Mouse (Mus musculus) CH12F3 (cell line): ENCODE measurements around the gene Gm14085.

Source experiments
- in situ Hi-C: fragments of 300-500 bp; cut with MboI; formaldehyde crosslinking; loops from 2 replicates; pipeline ENCODE4 v1.14.3; 2020; ENCODE audit warnings: low sequenced_read_pairs

The Gm14085 gene

DNA sequence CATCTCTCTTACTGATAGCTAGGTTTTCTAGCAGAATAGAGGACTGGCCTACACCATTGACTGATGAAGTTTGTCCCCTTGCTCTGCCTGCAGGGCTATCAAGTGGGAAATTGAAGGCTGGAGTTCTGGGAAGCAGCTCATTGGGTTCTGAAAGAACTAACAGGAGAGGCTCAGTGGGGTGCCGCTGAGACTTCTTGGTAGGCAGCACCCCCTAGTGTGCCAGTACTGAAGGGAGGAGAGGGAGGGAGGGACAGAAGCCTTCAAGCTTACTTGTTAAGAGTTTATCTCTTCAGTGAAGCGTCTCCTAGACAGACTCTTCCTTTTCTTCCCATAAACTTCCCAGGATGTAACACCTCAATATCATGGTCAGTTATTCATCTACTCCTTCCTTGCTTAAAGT lies 73.6 kb downstream of the Gm14085 start:
- in situ Hi-C loops = loop anchor here (25.0 kb wide), 1 partner anchor 171 kb away; no protein-coding TSS in a partner anchor

- in situ Hi-C loops = loop anchor here (25.0 kb wide), 1 partner anchor 174 kb away; no protein-coding TSS in a partner anchor
These were observed 76.5 kb downstream of the Gm14085 start for GRCm38 (mm10) chr2:122561221-122561620.

DNA sequence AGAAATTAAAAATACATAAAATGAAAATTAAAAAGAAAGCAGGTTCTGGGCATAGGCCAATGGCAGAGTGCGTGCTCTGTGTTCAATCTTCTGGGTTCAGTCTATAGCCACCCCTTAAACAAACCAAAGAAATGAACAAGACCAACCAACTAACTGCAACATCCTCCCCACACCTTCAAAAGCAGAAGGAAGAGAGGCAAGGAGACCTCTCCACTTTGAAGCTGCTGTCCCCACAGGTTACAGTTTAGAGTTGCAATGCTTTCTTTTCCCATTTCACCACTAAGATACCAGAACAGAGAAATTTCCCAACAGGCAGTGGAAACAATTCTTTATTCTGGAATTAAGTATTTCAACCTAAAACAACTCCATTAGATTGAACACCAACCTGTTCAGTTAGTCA lies 77.5 kb downstream of the Gm14085 start:
- in situ Hi-C loops = loop anchor here (25.0 kb wide), 1 partner anchor 175 kb away; no protein-coding TSS in a partner anchor

- in situ Hi-C loops = loop anchor here (25.0 kb wide), 1 partner anchor 182 kb away; no protein-coding TSS in a partner anchor
These were observed 84.7 kb downstream of the Gm14085 start for GRCm38 (mm10) chr2:122569439-122569838.

- in situ Hi-C loops = loop anchor here (10.0 to 25.0 kb wide), 2 partner anchors 54 to 183 kb away; no protein-coding TSS in a partner anchor
These were observed 85.7 kb downstream of the Gm14085 start for GRCm38 (mm10) chr2:122570430-122570829.

DNA sequence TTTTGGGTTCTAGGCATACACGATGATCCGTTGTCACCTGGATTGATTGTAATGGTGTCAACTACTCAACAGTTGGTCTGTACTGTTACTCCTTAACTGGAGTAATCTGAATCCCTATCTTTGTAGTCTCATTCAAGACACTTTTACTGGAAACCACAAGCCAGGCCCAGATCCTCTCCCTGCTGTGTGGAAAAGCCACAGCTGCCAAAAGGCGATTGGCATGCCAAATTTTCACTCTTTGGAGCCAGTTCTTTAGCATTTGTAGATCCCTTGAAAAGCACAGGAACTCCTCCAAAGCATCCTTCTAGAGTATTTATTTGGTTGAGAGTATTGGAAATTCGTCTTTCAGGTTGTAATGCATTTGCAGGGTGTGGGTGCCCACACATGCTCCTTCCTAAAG lies 86.6 kb downstream of the Gm14085 start:
- in situ Hi-C loops = loop anchor here (10.0 to 25.0 kb wide), 2 partner anchors 53 to 184 kb away; no protein-coding TSS in a partner anchor

GRCm38 (mm10) chr2:122572438-122572837 lies 87.7 kb downstream of the Gm14085 start:
- in situ Hi-C loops = loop anchor here (10.0 to 25.0 kb wide), 2 partner anchors 52 to 185 kb away; no protein-coding TSS in a partner anchor

GRCm38 (mm10) chr2:122575470-122575869 lies 90.7 kb downstream of the Gm14085 start:
- in situ Hi-C loops = loop anchor here (10.0 kb wide), 1 partner anchor 49 kb away; no protein-coding TSS in a partner anchor

DNA sequence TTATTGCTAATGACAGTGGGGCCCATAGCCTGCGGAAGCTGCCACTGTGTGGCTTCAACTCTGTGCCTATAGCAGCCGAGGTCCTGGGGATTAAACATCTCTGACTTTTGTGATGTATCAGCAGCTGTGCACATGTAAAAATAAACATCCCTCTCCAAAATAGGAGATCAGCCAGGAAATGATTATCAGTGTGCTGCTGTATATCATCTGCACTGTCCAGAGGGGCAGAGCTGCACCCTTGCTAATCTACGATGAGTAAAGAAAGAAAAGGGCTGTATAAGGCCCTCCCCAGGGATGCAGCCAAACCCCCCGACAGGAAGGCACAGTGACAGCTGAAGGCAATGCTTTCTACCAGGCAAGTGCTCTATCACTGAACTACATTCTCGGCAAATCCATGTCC lies 91.6 kb downstream of the Gm14085 start:
- in situ Hi-C loops = loop anchor here (10.0 kb wide), 1 partner anchor 49 kb away; no protein-coding TSS in a partner anchor

GRCm38 (mm10) chr2:122577316-122577715 lies 92.6 kb downstream of the Gm14085 start:
- in situ Hi-C loops = loop anchor here (10.0 kb wide), 1 partner anchor 47 kb away; no protein-coding TSS in a partner anchor
